8 mouse cellular contexts compared by ENCODE assay signal in the genomic region with DNA sequence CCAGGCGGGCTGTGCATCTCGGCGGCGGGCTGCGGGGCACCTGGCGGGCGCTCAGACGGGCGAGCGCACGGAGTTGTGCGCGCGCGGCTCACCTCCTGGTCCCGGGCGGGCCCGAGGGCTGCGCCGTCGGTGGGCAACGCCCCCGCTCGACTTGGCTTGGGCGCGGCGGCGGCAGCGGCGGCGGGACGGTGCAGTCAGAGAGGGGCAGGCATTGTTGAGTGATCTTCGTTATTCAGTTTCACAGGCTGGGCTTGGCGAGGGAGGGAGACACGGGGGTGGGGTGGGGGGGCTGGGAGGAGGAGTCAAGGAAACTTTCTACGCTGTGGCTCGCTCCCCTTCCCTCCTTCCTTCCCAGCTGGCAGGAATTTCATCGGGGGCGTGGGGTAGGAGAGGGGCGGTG. TPM values are rescaled to one million over a fixed set of nuclear protein-coding genes. Genes with fewer than 3 reads are reported as not detected.
DNase-seq lines count a peak whose midpoint lies in the region; ATAC-seq and TF ChIP-seq lines count a peak whose summit lies in the region.

Lgr6 (minus strand) TSS at position 153 of the 400 bp plus-strand sequence.

- no peaks in the 10 kb centered on the region for H3K27me3 ChIP-seq in MEL (ENCODE audit: control insufficient read depth in 1 of 2, insufficient read depth in 2 of 2, low read length in 2 of 2)
- H3K27me3 ChIP-seq in heart, embryonic 14.5 days (ENCODE audit: control insufficient read depth, insufficient read depth, low read length): peaks cover 75% of the 10 kb centered on the region
- H3K27me3 ChIP-seq in limb, embryonic 14.5 days (ENCODE audit: control insufficient read depth, insufficient read depth, low read length): peaks cover 37% of the 10 kb centered on the region

- ATAC-seq in heart, embryonic 14.5 days (ENCODE audit: insufficient number of reproducible peaks, insufficient read depth, low FRiP score, low read depth): no peak
- peak; percentile 35 for ATAC-seq in limb, embryonic 14.5 days (ENCODE audit: low FRiP score, low read depth)

- 0 out of 4 replicates have a peak, but pooled peaks cover 0 to 4% of the 10 kb centered on the region in 2 experiments for H3K36me3 ChIP-seq in MEL (ENCODE audit: control insufficient read depth in 1 of 2, insufficient read depth in 2 of 2, low read length in 2 of 2)
- H3K36me3 ChIP-seq in heart, embryonic 14.5 days (ENCODE audit: control insufficient read depth, insufficient read depth, low read length): no peaks in the 10 kb centered on the region
- H3K36me3 ChIP-seq in limb, embryonic 14.5 days (ENCODE audit: control insufficient read depth, insufficient read depth, low read length): no peaks in the 10 kb centered on the region

- H3K4me2 ChIP-seq in heart, embryonic 14.5 days (ENCODE audit: low read length): peak within 1 kb of the TSS; percentile 77
- H3K4me2 ChIP-seq in limb, embryonic 14.5 days (replicated peaks; ENCODE audit: low read depth, low read length, severe bottlenecking): peak within 1 kb of the TSS; percentile 67

- H3K4me1 ChIP-seq in MEL (ENCODE audit: control insufficient read depth in 1 of 2, insufficient read depth in 2 of 2, low read length in 2 of 2): peaks cover 0 to 9% of the 10 kb centered on the region in 2 experiments; a peak in 2 of 4 replicates
- H3K4me1 ChIP-seq in heart, embryonic 14.5 days (ENCODE audit: control insufficient read depth in 2 of 2, insufficient read depth in 2 of 2, low read length in 2 of 2): peaks cover 5 to 11% of the 10 kb centered on the region in 2 experiments; a peak in 3 of 4 replicates
- H3K4me1 ChIP-seq in limb, embryonic 14.5 days (ENCODE audit: control insufficient read depth, insufficient read depth, low read length): peaks cover 3% of the 10 kb centered on the region; the same call in 1 of the 2 replicates

- no peaks in the 10 kb centered on the region for H3K9me3 ChIP-seq in MEL (replicated peaks; ENCODE audit: insufficient read depth, low read length)
- no peaks in the 10 kb centered on the region for H3K9me3 ChIP-seq in heart, embryonic 14.5 days (ENCODE audit: control insufficient read depth, low read length)
- no peaks in the 10 kb centered on the region for H3K9me3 ChIP-seq in limb, embryonic 14.5 days (ENCODE audit: control insufficient read depth, low read length)

- no peak for TF ChIP-seq EP300 in MEL (IDR thresholded peaks at IDR 0.05; ENCODE audit: low read depth in 1 of 2, low read length in 2 of 2)

- peak; percentile 51 for DNase-seq in adrenal gland, postnatal 10 days
- no peak for DNase-seq in adrenal gland, adult 8-10 months
- DNase-seq in MEL (ENCODE audit: low read depth, low spot score) (peak; percentile 26), adipocyte (ENCODE audit: low spot score) (no peak)
- peak; percentile 17 for DNase-seq in limb, embryonic 14.5 days (ENCODE audit: low spot score)
- peak; percentile 50 for DNase-seq in retina, postnatal 1 day
- no peak for DNase-seq in layer of hippocampus, adult 8-10 months (ENCODE audit: low spot score in 2 of 2)

- no peak within 1 kb of the TSS for H3K27ac ChIP-seq in MEL (ENCODE audit: control insufficient read depth, low read depth, low read length)
- H3K27ac ChIP-seq in heart, embryonic 14.5 days (replicated peaks in 1 of 2; ENCODE audit: control insufficient read depth in 1 of 2, insufficient read depth in 1 of 2, low read depth in 2 of 2, low read length in 2 of 2): no peak within 1 kb of the TSS
- H3K27ac ChIP-seq in limb, embryonic 14.5 days (replicated peaks; ENCODE audit: low read depth, low read length): no peak within 1 kb of the TSS

- peak within 1 kb of the TSS; percentile 20 to 40; a peak in 3 of 4 replicates for H3K4me3 ChIP-seq in MEL (ENCODE audit: control insufficient read depth in 1 of 2, insufficient read depth in 1 of 2, low read depth in 2 of 2, low read length in 2 of 2)
- peak within 1 kb of the TSS; percentile 47 to 50 for H3K4me3 ChIP-seq in heart, embryonic 14.5 days (ENCODE audit: control insufficient read depth in 1 of 2, insufficient read depth in 1 of 2, low read depth in 1 of 2, low read length in 2 of 2)
- peak within 1 kb of the TSS; percentile 44 for H3K4me3 ChIP-seq in limb, embryonic 14.5 days (replicated peaks; ENCODE audit: low read length)

- TF ChIP-seq POLR2A in MEL (IDR thresholded peaks at IDR 0.05; ENCODE audit: control insufficient read depth in 1 of 2, insufficient read depth in 1 of 2, low read depth in 1 of 2, low read length in 2 of 2, poor library complexity in 1 of 2): no peak
- TF ChIP-seq POLR2A in limb, embryonic 14.5 days (IDR thresholded peaks at IDR 0.05; ENCODE audit: borderline replicate concordance, extremely low read depth, insufficient read depth, insufficient read length): no peak

- WGBS in heart, embryonic 14.5 days: 1% methylated on average over 25 of the region's 40 CpGs
- under 1% methylated on average over 23 of the region's 40 CpGs for WGBS in limb, embryonic 14.5 days

- TF ChIP-seq CTCF in MEL (IDR thresholded peaks at IDR 0.05 in 2 of 3, conservative IDR thresholded peaks at IDR 0.05 in 1 of 3; ENCODE audit: control insufficient read depth in 1 of 3, insufficient read depth in 1 of 3, low read depth in 2 of 3, low read length in 3 of 3, poor library complexity in 1 of 3, severe bottlenecking in 1 of 3): no peak

- TF ChIP-seq RAD21 in MEL (IDR thresholded peaks at IDR 0.05; ENCODE audit: low read depth, low read length): no peak

- H3K79me2 ChIP-seq in MEL (ENCODE audit: control insufficient read depth, insufficient read depth, low read length, poor library complexity): no peaks in the 10 kb centered on the region

- H3K9ac ChIP-seq in MEL (ENCODE audit: control insufficient read depth, low read depth, low read length, poor library complexity, severe bottlenecking): peak within 1 kb of the TSS; percentile 14; the same call in 1 of the 2 replicates
- peak within 1 kb of the TSS; percentile 62 for H3K9ac ChIP-seq in heart, embryonic 14.5 days (ENCODE audit: low read length)
- peak within 1 kb of the TSS; percentile 49 for H3K9ac ChIP-seq in limb, embryonic 14.5 days (ENCODE audit: low read depth, low read length, severe bottlenecking)

TF ChIP-seq in MEL, 35 proteins besides CTCF, POLR2A, EP300 and RAD21:
- TF ChIP-seq CHD2 (IDR thresholded peaks at IDR 0.05; ENCODE audit: low read length) (no peak), ZC3H11A (IDR thresholded peaks at IDR 0.05; ENCODE audit: low read depth, low read length) (no peak), E2F4 (IDR thresholded peaks at IDR 0.05; ENCODE audit: borderline replicate concordance, low read depth, low read length) (no peak), NRF1 (IDR thresholded peaks at IDR 0.05; ENCODE audit: insufficient read depth, low read depth, low read length, poor library complexity, severe bottlenecking) (no peak), ETS1 (IDR thresholded peaks at IDR 0.05; ENCODE audit: low read depth, low read length) (no peak), MAX (IDR thresholded peaks at IDR 0.05; ENCODE audit: low read length) (no peak), MAFK (IDR thresholded peaks at IDR 0.05; ENCODE audit: borderline replicate concordance, low read depth, low read length) (no peak), TBP (IDR thresholded peaks at IDR 0.05; ENCODE audit: low read depth, low read length) (no peak), ZMIZ1 (IDR thresholded peaks at IDR 0.05; ENCODE audit: low read depth, low read length) (no peak), POLR2AphosphoS2 (IDR thresholded peaks at IDR 0.05; ENCODE audit: low read length) (no peak), KAT2A (conservative IDR thresholded peaks at IDR 0.05; ENCODE audit: low read depth, low read length) (no peak), SIN3A (IDR thresholded peaks at IDR 0.05; ENCODE audit: low read length) (no peak), GATA1 (IDR thresholded peaks at IDR 0.05; ENCODE audit: low read depth, low read length) (no peak), TAL1 (IDR thresholded peaks at IDR 0.05; ENCODE audit: low read length) (no peak)
TF ChIP-seq in MEL: peak in this region for 0.

RNA-seq across cellular contexts. Expression of gene Lgr6, which starts in this region (rescaled TPM):
- total RNA-seq in adrenal gland, postnatal 10 days (2021): 10 to 100 TPM; 20.5 to 28.4 TPM
- total RNA-seq in adrenal gland, adult 8-10 months (2022): 1 to 10 TPM in 2 of 4 experiments, under 1 TPM in 2; 0.40 to 2.2 (median 1.1) TPM
- 0.04 and 0.07 TPM in 2 replicates for total RNA-seq in MEL (2012; rRNA removed)
- under 1 TPM in 1 of 2 experiments, not detected in 1; 0.10 TPM for polyA plus RNA-seq in MEL (2012; ENCODE audit: insufficient read depth in 1 of 2, insufficient read length in 2 of 2, low read depth in 1 of 2, low replicate concordance in 2 of 2, missing spikeins in 1 of 2)
- polyA plus RNA-seq in heart, embryonic 14.5 days (2014; fragmentation: Nextera tagmentation; extraction: Ambion mirVana): 2.0 and 2.5 TPM in 2 replicates
- 3.2 and 4.2 TPM in 2 replicates for polyA plus RNA-seq in limb, embryonic 14.5 days (2012; rRNA removed)
- polyA plus RNA-seq in limb, embryonic 14.5 days (2014; fragmentation: Nextera tagmentation; extraction: Ambion mirVana): 8.3 and 9.5 TPM in 2 replicates
- total RNA-seq in layer of hippocampus, adult 8-10 months (2022): 1 to 10 TPM; 1.4 to 2.2 (median 1.9) TPM

Comparison
In these comparisons a context has a peak if more than half of its experiments do, and no peak if none do; other contexts are left out.
1. RNA of gene Lgr6 (total RNA-seq): 20.5 to 28.4 TPM in adrenal gland, postnatal 10 days; 1.4 to 2.2 TPM in layer of hippocampus, adult 8-10 months, 0.40 to 2.2 TPM in adrenal gland, adult 8-10 months and 0.04 to 0.07 TPM in MEL; every median in the first group is over 4 times any median in the second.
2. DNase-seq: peak in adrenal gland, postnatal 10 days (single experiment), limb, embryonic 14.5 days (single experiment) and retina, postnatal 1 day (single experiment); none in adrenal gland, adult 8-10 months (single experiment), layer of hippocampus, adult 8-10 months (0 of 2) and adipocyte (single experiment).
3. Peak in DNase-seq, H3K4me3 ChIP-seq and H3K9ac ChIP-seq in MEL; RNA of the gene not detected or under 1 TPM.
4. Peak in every context shown above with its lines, with median percentiles within 50 percentile points of each other: H3K4me3 ChIP-seq and H3K9ac ChIP-seq.